Mouse (Mus musculus): ENCODE data around the gene Mindy4.

DNA sequence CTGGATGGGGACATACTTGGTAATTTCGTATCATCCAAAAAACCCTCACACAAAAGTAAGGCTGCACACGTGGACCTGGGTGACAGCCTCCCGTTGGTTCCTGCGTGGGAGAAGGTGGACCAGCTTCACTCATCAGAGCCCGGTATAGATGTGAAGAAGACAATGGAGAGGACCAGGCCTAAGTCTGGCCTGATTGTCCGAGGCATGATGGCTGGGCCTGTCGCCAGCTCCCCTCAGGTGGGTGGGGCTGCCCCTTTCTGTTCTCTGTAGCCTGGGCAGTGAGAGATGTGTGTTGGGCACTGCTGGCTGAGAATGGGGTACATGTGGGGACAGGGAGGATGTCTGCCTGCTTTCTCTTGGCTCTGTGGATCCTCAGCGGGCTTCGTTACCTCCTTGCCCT lies 15.0 kb downstream of the Mindy4 start:
- TF ChIP-seq CTCF (IDR thresholded peaks at IDR 0.05; ENCODE audit: extremely low read depth, insufficient read depth, insufficient read length, insufficient replicate concordance) (no peak), POLR2A (IDR thresholded peaks at IDR 0.05; ENCODE audit: low read depth, low read length) (no peak)
